Mouse (Mus musculus): ENCODE measurements at regions not wholly inside any gene's neighbourhood (a gene's known extent, or its start where the extent isn't known, plus 50 kb on each side); places are given as distances from the start of the nearest gene placed in this dataset.

DNA sequence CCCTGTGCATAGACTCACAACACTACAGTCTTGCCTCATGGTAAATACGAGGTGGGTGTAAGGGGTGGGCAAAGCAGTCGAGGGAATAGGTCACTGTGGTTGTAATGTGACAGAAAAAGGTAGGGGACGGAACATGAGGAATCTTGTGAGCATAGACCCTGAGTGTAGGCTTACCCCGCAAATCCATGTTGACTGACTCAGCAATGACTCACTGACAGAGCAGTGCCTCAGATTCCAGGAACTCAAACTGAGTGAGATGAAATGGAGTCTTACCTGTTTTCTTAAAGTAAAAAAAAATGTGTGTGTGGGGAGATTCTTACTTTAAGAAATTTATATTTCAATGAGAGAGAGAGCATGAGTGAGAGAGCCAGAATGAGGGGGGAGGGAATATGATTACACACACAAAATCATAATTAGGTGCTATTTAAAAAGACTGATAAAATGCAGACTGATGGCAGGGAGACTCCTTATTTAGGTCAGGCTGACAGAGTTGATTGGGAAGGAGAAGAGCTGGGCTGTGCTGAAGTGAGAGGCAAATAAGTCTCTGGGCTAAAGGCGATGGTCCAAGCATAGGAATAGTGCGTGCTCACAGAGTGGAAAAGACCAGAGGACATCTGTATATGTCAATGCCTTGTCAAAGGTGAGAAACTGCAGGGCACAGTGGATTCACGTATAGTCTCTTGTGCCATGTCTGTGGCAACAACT lies 631.0 kb upstream of the Fam160b2 start:
- Histone ChIP-seq H3K9ac (no peak overlapping the region), H3K4me3 (replicated peaks) (no peak overlapping the region), H3K27me3 (no peaks in the 10 kb centered on the region), H3K36me3 (replicated peaks) (no peaks in the 10 kb centered on the region), H3K4me1 (replicated peaks) (peaks cover 12% of the 10 kb centered on the region), H3K27ac (replicated peaks) (no peak overlapping the region), H3K4me2 (no peak overlapping the region), H3K9me3 (replicated peaks) (no peaks in the 10 kb centered on the region)
- WGBS (ENCODE audit: insufficient replicate concordance), result 71% methylated on average over 7 of the region's 7 CpGs
- ATAC-seq (ENCODE audit: insufficient read depth), result no peak

DNA sequence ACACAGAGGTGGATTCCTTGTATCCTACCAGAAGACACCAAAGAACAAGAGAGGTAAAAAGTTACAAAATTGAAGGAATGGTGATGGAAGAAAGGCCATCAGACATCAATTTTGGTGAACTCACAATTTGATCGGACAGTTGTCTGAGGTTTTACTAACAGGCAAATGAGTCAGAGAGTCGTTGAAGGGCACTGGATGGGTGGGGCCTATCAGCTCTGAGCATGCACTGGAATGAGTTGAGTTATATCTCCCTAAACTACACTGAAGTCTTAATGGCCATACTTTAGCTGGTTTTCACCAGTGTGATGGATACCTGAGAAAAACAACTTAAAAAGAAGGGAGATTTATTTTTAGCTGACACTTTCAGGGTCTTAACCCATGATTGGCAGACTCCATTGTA lies 630.3 kb upstream of the Fam160b2 start:
- Histone ChIP-seq H3K9me3 (replicated peaks) (no peaks in the 10 kb centered on the region), H3K36me3 (replicated peaks) (no peaks in the 10 kb centered on the region), H3K4me1 (replicated peaks) (peaks cover 12% of the 10 kb centered on the region), H3K27ac (replicated peaks) (no peak overlapping the region), H3K4me2 (no peak overlapping the region), H3K27me3 (no peaks in the 10 kb centered on the region), H3K9ac (no peak overlapping the region), H3K4me3 (replicated peaks) (no peak overlapping the region)
- 0 out of 2 replicates have a peak, but pooled peaks have one; percentile 49 for ATAC-seq (ENCODE audit: insufficient read depth)
- 16% methylated on average over 2 of the region's 2 CpGs for WGBS (ENCODE audit: insufficient replicate concordance)

DNA sequence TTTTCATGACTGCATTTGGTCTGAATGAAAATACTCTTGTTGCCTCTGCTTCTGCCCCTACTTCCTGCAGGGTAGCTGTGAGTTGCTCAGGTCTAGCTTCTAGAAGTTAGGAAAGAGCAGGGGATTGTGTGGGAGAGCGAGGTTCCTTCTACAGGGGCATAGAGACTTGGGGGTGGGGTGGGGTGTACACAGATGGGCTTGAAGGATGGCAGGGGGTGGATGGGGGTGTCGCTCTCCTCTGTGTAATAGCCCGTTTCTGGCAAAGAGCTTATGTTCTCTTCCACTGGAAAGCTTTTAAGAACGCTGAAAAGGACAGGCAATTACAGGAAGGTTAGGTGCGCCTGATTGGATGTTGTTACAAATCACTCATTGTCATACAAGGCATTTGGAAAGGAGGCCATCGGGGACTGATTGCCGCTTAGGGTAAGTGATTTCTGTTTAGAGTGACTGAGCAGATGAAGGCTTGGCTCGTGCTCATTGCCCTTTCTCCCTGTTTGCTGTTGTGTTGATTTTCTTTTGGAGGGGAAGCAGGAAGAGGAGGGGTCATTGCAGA lies 629.3 kb upstream of the Fam160b2 start:
- no peaks in the 10 kb centered on the region for H3K27me3 ChIP-seq
- WGBS (ENCODE audit: insufficient replicate concordance), result 66% methylated on average over 8 of the region's 8 CpGs
- H3K4me2 ChIP-seq, result no peak overlapping the region
- no peaks in the 10 kb centered on the region for H3K9me3 ChIP-seq (replicated peaks)
- no peak overlapping the region for H3K27ac ChIP-seq (replicated peaks)
- ATAC-seq (ENCODE audit: insufficient read depth), result no peak
- no peak overlapping the region for H3K9ac ChIP-seq
- peaks cover 12% of the 10 kb centered on the region for H3K4me1 ChIP-seq (replicated peaks)
- no peaks in the 10 kb centered on the region for H3K36me3 ChIP-seq (replicated peaks)
- no peak overlapping the region for H3K4me3 ChIP-seq (replicated peaks)

DNA sequence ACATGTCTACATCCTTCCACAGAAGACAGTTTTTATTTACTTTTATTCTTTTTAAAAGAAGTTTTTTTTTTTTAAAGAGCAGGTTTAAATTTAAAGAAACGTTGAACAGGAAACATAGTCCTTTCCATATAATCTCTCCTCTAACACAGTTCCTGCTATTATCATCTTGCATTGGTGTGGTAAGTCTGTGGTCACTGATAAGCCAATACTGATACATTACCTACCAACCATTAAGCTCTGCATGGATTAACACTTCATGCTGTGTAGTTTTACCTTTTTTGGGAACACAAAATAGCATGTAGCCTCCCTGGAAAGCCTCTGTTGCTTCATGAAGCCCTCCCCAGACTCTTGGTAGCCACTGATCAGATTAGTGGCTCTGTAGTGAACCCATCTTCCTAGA lies 617.4 kb upstream of the Fam160b2 start:
- Histone ChIP-seq H3K36me3 (replicated peaks) (no peaks in the 10 kb centered on the region), H3K4me2 (no peak overlapping the region), H3K9ac (no peak overlapping the region), H3K9me3 (replicated peaks) (no peaks in the 10 kb centered on the region), H3K27me3 (no peaks in the 10 kb centered on the region), H3K4me3 (replicated peaks) (no peak overlapping the region), H3K27ac (replicated peaks) (no peak overlapping the region), H3K4me1 (replicated peaks) (peaks cover 7% of the 10 kb centered on the region; the same call in 1 of the 2 replicates)
- WGBS (ENCODE audit: insufficient replicate concordance), result 6% methylated on average over 1 of the region's 1 CpGs
- ATAC-seq (ENCODE audit: insufficient read depth), result no peak

DNA sequence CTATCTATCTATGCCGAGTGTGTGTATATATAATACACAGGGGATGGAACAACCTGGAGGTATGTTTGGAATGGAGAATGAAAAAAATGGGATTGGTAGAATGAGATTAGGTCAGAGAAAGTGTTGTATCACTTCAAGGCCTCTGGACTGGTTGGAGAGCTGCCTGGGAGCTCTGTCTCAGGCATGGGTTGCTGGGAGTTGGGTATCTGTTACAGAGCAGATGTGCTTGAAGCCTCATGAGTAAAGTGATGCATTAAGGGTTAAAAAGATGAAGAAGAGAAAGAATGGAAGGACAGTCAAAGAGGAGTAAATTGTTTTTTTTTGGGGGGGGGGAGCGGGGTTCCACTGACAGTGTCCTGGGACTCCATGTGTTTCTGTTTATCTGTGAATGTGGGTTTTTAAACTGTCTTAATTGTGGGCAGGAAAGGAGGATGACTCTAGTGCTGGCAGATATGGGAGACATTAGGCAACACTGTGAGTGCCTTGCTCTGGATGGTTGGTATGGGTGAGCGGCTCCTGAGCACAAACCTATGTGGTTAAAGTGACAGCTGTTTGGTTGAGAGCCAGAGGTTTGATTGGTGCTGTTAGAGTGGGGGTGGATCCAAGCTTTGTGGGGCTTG lies 611.8 kb upstream of the Fam160b2 start:
- Histone ChIP-seq H3K4me2 (no peak overlapping the region), H3K9me3 (replicated peaks) (no peaks in the 10 kb centered on the region), H3K27ac (replicated peaks) (no peak overlapping the region), H3K36me3 (replicated peaks) (no peaks in the 10 kb centered on the region), H3K27me3 (no peaks in the 10 kb centered on the region), H3K9ac (no peak overlapping the region), H3K4me3 (replicated peaks) (no peak overlapping the region), H3K4me1 (replicated peaks) (peaks cover 1% of the 10 kb centered on the region; the same call in 1 of the 2 replicates)
- WGBS (ENCODE audit: insufficient replicate concordance), result 44% methylated on average over 3 of the region's 3 CpGs
- ATAC-seq (ENCODE audit: insufficient read depth), result no peak

DNA sequence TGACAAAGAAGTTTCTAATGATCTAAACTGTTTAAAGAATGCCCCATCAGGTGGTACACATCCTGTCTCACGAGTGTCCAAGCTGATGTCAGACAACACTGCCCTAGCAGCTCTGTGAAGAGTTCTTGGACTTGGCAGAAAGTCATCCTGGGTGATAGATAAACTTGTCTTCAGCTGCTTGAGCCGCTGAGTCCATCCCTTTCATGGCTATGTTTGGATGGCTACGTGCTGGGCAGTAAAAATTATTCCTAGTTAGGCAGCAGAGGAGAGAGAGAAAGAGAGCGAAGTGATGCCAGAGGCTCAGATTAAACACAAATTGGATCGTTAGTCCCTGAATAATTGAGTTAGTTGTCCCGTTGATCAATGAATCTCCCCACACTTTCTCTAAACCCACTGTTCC lies 603.8 kb upstream of the Fam160b2 start:
- no peak overlapping the region for H3K4me2 ChIP-seq
- H3K36me3 ChIP-seq (replicated peaks), result no peaks in the 10 kb centered on the region
- H3K4me1 ChIP-seq (replicated peaks), result peaks cover 28% of the 10 kb centered on the region
- H3K27ac ChIP-seq (replicated peaks), result no peak overlapping the region
- H3K9ac ChIP-seq, result no peak overlapping the region
- no peaks in the 10 kb centered on the region for H3K9me3 ChIP-seq (replicated peaks)
- 64% methylated on average over 6 of the region's 6 CpGs for WGBS (ENCODE audit: insufficient replicate concordance)
- no peaks in the 10 kb centered on the region for H3K27me3 ChIP-seq
- no peak for ATAC-seq (ENCODE audit: insufficient read depth)
- H3K4me3 ChIP-seq (replicated peaks), result no peak overlapping the region

DNA sequence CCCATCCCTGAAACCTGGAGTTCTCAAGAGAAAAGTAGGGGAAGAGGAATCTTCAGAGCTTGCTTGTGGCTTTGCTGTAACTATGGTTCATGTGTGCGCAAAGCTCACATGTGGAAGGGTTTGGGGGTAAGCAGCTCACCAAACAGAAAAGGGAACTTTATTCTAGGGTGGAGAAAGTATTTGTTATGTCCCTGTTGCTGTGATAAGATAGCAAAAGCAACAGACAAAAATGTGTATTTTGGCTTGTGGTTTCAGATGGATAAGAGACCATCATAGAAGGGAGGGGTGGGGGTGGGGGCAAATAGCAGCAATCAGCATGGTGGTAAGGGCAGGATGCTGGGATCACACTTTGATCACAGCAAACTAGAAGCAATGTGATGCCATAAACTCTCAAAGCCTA lies 601.3 kb upstream of the Fam160b2 start:
- Histone ChIP-seq H3K9me3 (replicated peaks) (no peaks in the 10 kb centered on the region), H3K27ac (replicated peaks) (no peak overlapping the region), H3K4me1 (replicated peaks) (peaks cover 28% of the 10 kb centered on the region), H3K36me3 (replicated peaks) (no peaks in the 10 kb centered on the region), H3K9ac (no peak overlapping the region), H3K27me3 (no peaks in the 10 kb centered on the region), H3K4me3 (replicated peaks) (no peak overlapping the region), H3K4me2 (no peak overlapping the region)
- ATAC-seq (ENCODE audit: insufficient read depth), result peak; percentile 56
- 14% methylated on average over 1 of the region's 1 CpGs for WGBS (ENCODE audit: insufficient replicate concordance)

DNA sequence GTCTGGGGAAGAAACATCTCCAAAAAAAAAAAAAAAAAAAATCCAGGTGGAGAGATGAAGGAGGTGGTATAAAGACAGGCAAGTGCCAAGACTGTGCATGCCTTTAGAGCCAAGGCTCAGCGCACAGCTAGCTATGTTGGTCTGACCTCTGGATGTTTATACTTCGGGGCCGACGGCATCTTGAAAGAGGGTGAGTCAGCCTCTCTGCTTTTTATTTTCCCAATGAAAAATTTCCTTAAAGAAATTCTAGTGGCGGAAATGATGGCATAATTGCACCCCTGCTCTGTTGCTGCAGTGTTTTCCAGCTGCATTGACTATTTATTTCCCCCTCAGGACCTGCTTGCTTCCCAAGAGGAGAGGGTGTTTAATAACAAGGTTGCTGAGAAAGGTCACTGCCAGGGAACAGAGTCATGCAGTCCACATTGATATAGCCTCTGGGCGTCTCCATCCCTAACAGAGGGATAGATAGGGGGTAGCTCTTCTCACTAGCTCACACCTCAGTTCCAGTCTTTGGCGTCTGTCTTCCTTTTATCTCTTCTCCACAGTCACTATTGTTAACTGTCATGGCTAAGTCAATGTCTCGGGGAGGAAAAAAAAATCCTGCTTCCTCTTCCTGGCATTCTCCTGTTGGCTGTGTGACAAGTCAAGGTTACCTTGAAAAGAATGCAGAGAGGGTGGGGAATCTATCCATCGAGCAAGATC lies 599.7 kb upstream of the Fam160b2 start:
- H3K27ac ChIP-seq (replicated peaks), result no peak overlapping the region

DNA sequence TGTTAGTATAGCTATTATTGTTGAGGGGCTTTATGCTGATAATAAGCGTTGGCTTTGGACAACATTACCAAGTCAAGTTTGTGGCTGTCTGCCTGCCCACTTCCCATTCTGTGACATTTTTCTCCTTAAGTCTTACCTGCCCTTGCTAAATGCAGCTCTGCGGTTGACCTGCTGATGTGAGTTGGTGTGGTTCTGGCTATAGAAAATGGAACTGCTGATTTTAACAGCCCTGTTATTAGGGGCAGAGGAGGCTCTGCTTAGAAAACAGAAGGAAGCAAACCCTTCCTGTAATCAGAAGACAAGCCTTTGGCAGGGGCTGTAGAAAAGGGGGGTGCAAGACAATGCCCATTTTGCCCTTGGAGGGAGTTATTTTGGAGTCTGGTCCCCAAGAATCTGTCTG lies 594.6 kb upstream of the Fam160b2 start:
- Histone ChIP-seq H3K4me1 (replicated peaks) (peaks cover 2% of the 10 kb centered on the region), H3K4me3 (replicated peaks) (no peak overlapping the region), H3K27ac (replicated peaks) (no peak overlapping the region), H3K27me3 (no peaks in the 10 kb centered on the region), H3K4me2 (no peak overlapping the region), H3K9me3 (replicated peaks) (no peaks in the 10 kb centered on the region), H3K9ac (no peak overlapping the region), H3K36me3 (replicated peaks) (no peaks in the 10 kb centered on the region)
- WGBS (ENCODE audit: insufficient replicate concordance), result 59% methylated on average over 2 of the region's 2 CpGs
- ATAC-seq (ENCODE audit: insufficient read depth), result no peak

More for the DNA sequence above, 599.7 kb upstream of the Fam160b2 start:
- Histone ChIP-seq H3K4me2 (no peak overlapping the region), H3K4me1 (replicated peaks) (peaks cover 28% of the 10 kb centered on the region), H3K9me3 (replicated peaks) (no peaks in the 10 kb centered on the region), H3K9ac (no peak overlapping the region), H3K27me3 (no peaks in the 10 kb centered on the region), H3K4me3 (replicated peaks) (no peak overlapping the region), H3K36me3 (replicated peaks) (no peaks in the 10 kb centered on the region)
- ATAC-seq (ENCODE audit: insufficient read depth), result peak; percentile 69
- WGBS (ENCODE audit: insufficient replicate concordance), result 35% methylated on average over 9 of the region's 9 CpGs

DNA sequence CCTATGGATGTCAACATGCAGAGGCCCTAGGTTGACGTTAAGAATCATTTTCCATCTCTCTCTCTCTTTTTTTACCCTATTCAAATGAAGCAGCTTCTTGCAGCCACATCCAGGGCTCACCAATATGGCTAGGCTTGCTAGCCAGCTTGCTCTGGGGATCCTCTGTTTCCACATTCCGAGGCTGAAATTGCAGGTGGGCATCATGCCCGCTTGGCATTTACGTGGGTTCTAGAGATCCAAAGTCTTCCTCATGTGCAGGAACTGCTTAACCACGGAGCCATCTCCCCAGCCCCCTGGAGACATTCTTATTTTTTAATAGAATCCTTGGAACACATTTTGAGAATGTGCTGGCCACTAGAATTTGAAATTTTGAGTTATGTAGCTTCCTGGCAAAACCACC lies 592.9 kb upstream of the Fam160b2 start:
- WGBS (ENCODE audit: insufficient replicate concordance), result 63% methylated on average over 5 of the region's 5 CpGs
- Histone ChIP-seq H3K4me1 (replicated peaks) (no peaks in the 10 kb centered on the region), H3K4me3 (replicated peaks) (no peak overlapping the region), H3K27me3 (no peaks in the 10 kb centered on the region), H3K9me3 (replicated peaks) (no peaks in the 10 kb centered on the region), H3K4me2 (no peak overlapping the region), H3K9ac (no peak overlapping the region), H3K36me3 (replicated peaks) (no peaks in the 10 kb centered on the region), H3K27ac (replicated peaks) (no peak overlapping the region)
- no peak for ATAC-seq (ENCODE audit: insufficient read depth)

DNA sequence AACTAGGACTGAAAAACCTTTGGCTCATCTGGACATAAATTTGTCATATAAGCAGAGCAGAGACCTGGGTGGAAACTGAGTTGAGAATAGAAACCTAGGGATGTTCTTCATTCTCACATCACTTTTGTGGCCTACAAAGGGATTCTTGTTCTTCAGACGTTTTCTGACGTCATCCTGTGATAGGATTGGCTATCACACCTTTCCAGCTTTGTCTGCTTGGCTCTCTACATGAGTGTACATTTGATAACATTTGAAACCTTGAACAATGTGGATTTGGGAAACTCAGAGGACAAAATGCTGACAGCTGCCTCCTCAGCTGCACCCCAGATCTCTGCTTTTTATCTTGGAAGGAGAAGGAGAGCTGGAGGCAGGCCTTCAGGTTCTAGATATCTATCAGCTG lies 589.7 kb upstream of the Fam160b2 start:
- no peak for ATAC-seq (ENCODE audit: insufficient read depth)
- no peaks in the 10 kb centered on the region for H3K9me3 ChIP-seq (replicated peaks)
- no peak overlapping the region for H3K9ac ChIP-seq
- H3K27me3 ChIP-seq, result no peaks in the 10 kb centered on the region
- H3K4me1 ChIP-seq (replicated peaks), result no peaks in the 10 kb centered on the region
- H3K4me3 ChIP-seq (replicated peaks), result no peak overlapping the region
- H3K4me2 ChIP-seq, result no peak overlapping the region
- WGBS (ENCODE audit: insufficient replicate concordance), result 23% methylated on average over 2 of the region's 2 CpGs
- H3K27ac ChIP-seq (replicated peaks), result no peak overlapping the region
- no peaks in the 10 kb centered on the region for H3K36me3 ChIP-seq (replicated peaks)
